Comparison of ENCODE assay signal across 25 mouse cellular contexts in the genomic region with DNA sequence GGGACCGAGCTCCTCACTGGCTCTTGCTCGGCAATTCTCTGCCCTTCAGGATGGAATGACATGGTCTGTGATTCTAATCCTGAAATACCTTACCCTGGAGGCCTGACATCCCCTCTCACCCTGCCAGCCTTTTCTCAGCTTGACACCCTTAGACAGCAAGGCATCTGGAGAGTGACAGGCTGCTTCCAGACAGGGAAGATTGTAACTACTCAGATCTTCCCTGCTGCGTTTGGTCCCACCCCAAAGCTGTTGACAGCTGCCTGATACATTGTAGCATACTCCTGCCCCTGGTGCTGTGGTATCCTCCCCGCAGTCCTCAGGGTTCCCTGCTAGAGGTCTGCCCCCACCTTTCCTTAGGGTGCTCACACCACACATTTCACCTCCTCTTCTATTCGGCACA.
DNase-seq lines count a peak whose midpoint lies in the region; ATAC-seq and TF ChIP-seq lines count a peak whose summit lies in the region.
"Had no signal": no experiment of that assay in that cellular context is flagged by ENCODE, and none has a peak within 500 bp of the region (broad histone marks: within the 10 kb centered on the region; RNA-seq: fewer than 3 reads in every experiment).

No protein-coding gene starts in this region.

- no peaks in the 10 kb centered on the region for H3K79me2 ChIP-seq in heart, adult 2 months (replicated peaks; ENCODE audit: control insufficient read depth, insufficient read depth, low read length)

- H3K9me3 ChIP-seq in hindbrain, embryonic 10.5 days = no peaks in the 10 kb centered on the region
- no peaks in the 10 kb centered on the region for H3K9me3 ChIP-seq in hindbrain, embryonic 14.5 days (ENCODE audit: control insufficient read depth, low read length)
- no peaks in the 10 kb centered on the region for H3K9me3 ChIP-seq in embryonic facial prominence, embryonic 15.5 days (replicated peaks)
- H3K9me3 ChIP-seq in heart, embryonic 16.5 days (replicated peaks; ENCODE audit: control insufficient read depth, low read length) = no peaks in the 10 kb centered on the region
- H3K9me3 ChIP-seq: forebrain, embryonic 10.5 days; liver, embryonic 12.5 days; midbrain, embryonic 10.5 days; neural tube, embryonic 15.5 days had no signal

- intact Hi-C loops in heart, adult 2 months (cut with DNase I) = loop anchor here (5.0 kb wide), 1 partner anchor 38 kb away; no protein-coding TSS in a partner anchor

- no peak for TF ChIP-seq POLR2A in heart, adult 2 months (IDR thresholded peaks at IDR 0.05; ENCODE audit: insufficient read depth, low read depth, low read length)

- no peak for ATAC-seq in hindbrain, embryonic 14.5 days (ENCODE audit: low FRiP score)
- no peak for ATAC-seq in embryonic facial prominence, embryonic 15.5 days (ENCODE audit: insufficient number of reproducible peaks, low FRiP score, low TSS enrichment, low read depth)
- ATAC-seq in heart, embryonic 16.5 days (replicated peaks; ENCODE audit: extremely low read depth, insufficient read depth, low FRiP score) = peak; percentile 68
- ATAC-seq: forebrain, embryonic 16.5 days; hindbrain, postnatal 0 days; intestine, embryonic 16.5 days; liver, embryonic 12.5 days had no signal

- no peak for TF ChIP-seq CTCF in heart, adult 2 months (IDR thresholded peaks at IDR 0.05)

- H3K4me3 ChIP-seq in heart, adult 2 months = no peak overlapping the region
- H3K4me3 ChIP-seq in hindbrain, embryonic 10.5 days = no peak overlapping the region
- H3K4me3 ChIP-seq in hindbrain, embryonic 14.5 days (replicated peaks; ENCODE audit: low read length) = no peak overlapping the region
- H3K4me3 ChIP-seq in embryonic facial prominence, embryonic 15.5 days (replicated peaks) = no peak overlapping the region
- no peak overlapping the region for H3K4me3 ChIP-seq in heart, embryonic 16.5 days (ENCODE audit: low read length)
- H3K4me3 ChIP-seq: forebrain, embryonic 10.5 days; layer of hippocampus, adult 2 months; liver, embryonic 12.5 days; midbrain, embryonic 10.5 days; neural tube, embryonic 15.5 days had no signal

- H3K4me1 ChIP-seq in heart, adult 2 months (ENCODE audit: control insufficient read depth, insufficient read depth, low read length) = peaks cover 10% of the 10 kb centered on the region
- H3K4me1 ChIP-seq in hindbrain, embryonic 10.5 days (replicated peaks) = peaks cover 33% of the 10 kb centered on the region
- H3K4me1 ChIP-seq in hindbrain, embryonic 14.5 days (replicated peaks; ENCODE audit: control insufficient read depth, insufficient read depth, low read length) = no peaks in the 10 kb centered on the region
- H3K4me1 ChIP-seq in embryonic facial prominence, embryonic 15.5 days = peaks cover 51% of the 10 kb centered on the region
- peaks cover 34% of the 10 kb centered on the region; the same call in 1 of the 2 replicates for H3K4me1 ChIP-seq in heart, embryonic 16.5 days (ENCODE audit: control insufficient read depth, insufficient read depth, low read length)

- DNase-seq in heart, adult 2 months = no peak
- no peak for DNase-seq in heart, adult 18-20 months
- DNase-seq in hindbrain, embryonic 10.5 days (ENCODE audit: low spot score) = no peak
- DNase-seq in hindbrain, embryonic 14.5 days (ENCODE audit: low spot score) = no peak
- no peak for DNase-seq in frontal cortex, postnatal 25 days (ENCODE audit: low spot score in 2 of 2)
- DNase-seq: adrenal gland, adult 2 months; cerebellum, adult 11-12 months; cerebellum, postnatal 10 days; gastrocnemius, postnatal 36 days; kidney, postnatal 25 days; lung, adult 18-20 months; lung, postnatal 10 days; thymus, adult 2 months; thymus, postnatal 4 days had no signal

- no peak overlapping the region for H3K4me2 ChIP-seq in hindbrain, embryonic 14.5 days (replicated peaks)
- H3K4me2 ChIP-seq in embryonic facial prominence, embryonic 15.5 days (replicated peaks) = no peak overlapping the region
- H3K4me2 ChIP-seq in heart, embryonic 16.5 days (ENCODE audit: low read depth, low read length) = no peak overlapping the region
- H3K4me2 ChIP-seq: liver, embryonic 12.5 days; neural tube, embryonic 15.5 days had no signal

- peak overlapping the region; percentile 34 for H3K27ac ChIP-seq in heart, adult 2 months
- H3K27ac ChIP-seq in hindbrain, embryonic 10.5 days = peak overlapping the region; percentile 23; the same call in 1 of the 2 replicates
- no peak overlapping the region for H3K27ac ChIP-seq in hindbrain, embryonic 14.5 days
- H3K27ac ChIP-seq in embryonic facial prominence, embryonic 15.5 days (replicated peaks) = peak overlapping the region; percentile 19
- H3K27ac ChIP-seq in heart, embryonic 16.5 days (ENCODE audit: low read length) = peak overlapping the region; percentile 76
- H3K27ac ChIP-seq: forebrain, embryonic 10.5 days; hindbrain, postnatal 0 days; layer of hippocampus, adult 2 months; liver, embryonic 12.5 days; midbrain, embryonic 10.5 days; neural tube, embryonic 15.5 days; stomach, postnatal 0 days had no signal

- WGBS in heart, adult 2 months = 64% methylated on average over 5 of the region's 5 CpGs
- WGBS in hindbrain, embryonic 10.5 days = 45% methylated on average over 5 of the region's 5 CpGs
- 48% methylated on average over 5 of the region's 5 CpGs for WGBS in hindbrain, embryonic 14.5 days
- WGBS in embryonic facial prominence, embryonic 15.5 days = 42% methylated on average over 5 of the region's 5 CpGs
- WGBS in heart, embryonic 16.5 days = 34% methylated on average over 5 of the region's 5 CpGs

- H3K36me3 ChIP-seq in heart, adult 2 months (ENCODE audit: control insufficient read depth, insufficient read depth, low read length) = peaks cover 29% of the 10 kb centered on the region
- H3K36me3 ChIP-seq in hindbrain, embryonic 10.5 days = peaks cover 6% of the 10 kb centered on the region; the same call in 1 of the 2 replicates
- peaks cover 5% of the 10 kb centered on the region; the same call in 1 of the 2 replicates for H3K36me3 ChIP-seq in hindbrain, embryonic 14.5 days (replicated peaks; ENCODE audit: control insufficient read depth, insufficient read depth)
- peaks cover 51% of the 10 kb centered on the region for H3K36me3 ChIP-seq in embryonic facial prominence, embryonic 15.5 days
- H3K36me3 ChIP-seq in heart, embryonic 16.5 days (ENCODE audit: control insufficient read depth, insufficient read depth) = peaks cover 15% of the 10 kb centered on the region
- H3K36me3 ChIP-seq: forebrain, embryonic 10.5 days; midbrain, embryonic 10.5 days had no signal

- 0 out of 2 replicates have a peak, but pooled peaks have one; percentile 27 for TF ChIP-seq EP300 in heart, adult 2 months (IDR thresholded peaks at IDR 0.05; ENCODE audit: insufficient read depth, low read depth, low read length)

- no peak overlapping the region for H3K9ac ChIP-seq in heart, adult 2 months (ENCODE audit: low read depth, low read length)
- H3K9ac ChIP-seq in hindbrain, embryonic 14.5 days = no peak overlapping the region
- no peak overlapping the region for H3K9ac ChIP-seq in embryonic facial prominence, embryonic 15.5 days
- H3K9ac ChIP-seq in heart, embryonic 16.5 days (ENCODE audit: low read length) = no peak overlapping the region; the same call in 1 of the 2 replicates
- H3K9ac ChIP-seq: liver, embryonic 12.5 days; neural tube, embryonic 15.5 days had no signal

- H3K27me3 ChIP-seq in heart, adult 2 months (ENCODE audit: control insufficient read depth, insufficient read depth, low read length) = no peaks in the 10 kb centered on the region
- H3K27me3 ChIP-seq in hindbrain, embryonic 10.5 days (ENCODE audit: insufficient read depth, poor library complexity, severe bottlenecking) = no peaks in the 10 kb centered on the region
- H3K27me3 ChIP-seq in hindbrain, embryonic 14.5 days (ENCODE audit: control insufficient read depth, insufficient read depth, low read length) = 0 out of 2 replicates have a peak, but pooled peaks cover 3% of the 10 kb centered on the region
- H3K27me3 ChIP-seq in embryonic facial prominence, embryonic 15.5 days = no peaks in the 10 kb centered on the region
- no peaks in the 10 kb centered on the region for H3K27me3 ChIP-seq in heart, embryonic 16.5 days (ENCODE audit: control insufficient read depth, insufficient read depth, low read length)
- H3K27me3 ChIP-seq: liver, embryonic 12.5 days; neural tube, embryonic 15.5 days had no signal
